Mouse (Mus musculus): ENCODE data around the gene Lhfp.
"Not testable (repeated sequence)": the region's sequence is repeated elsewhere in the genome, so short reads cannot be mapped to it uniquely, and the experiment has no call there.

Gene Lhfp

DNA sequence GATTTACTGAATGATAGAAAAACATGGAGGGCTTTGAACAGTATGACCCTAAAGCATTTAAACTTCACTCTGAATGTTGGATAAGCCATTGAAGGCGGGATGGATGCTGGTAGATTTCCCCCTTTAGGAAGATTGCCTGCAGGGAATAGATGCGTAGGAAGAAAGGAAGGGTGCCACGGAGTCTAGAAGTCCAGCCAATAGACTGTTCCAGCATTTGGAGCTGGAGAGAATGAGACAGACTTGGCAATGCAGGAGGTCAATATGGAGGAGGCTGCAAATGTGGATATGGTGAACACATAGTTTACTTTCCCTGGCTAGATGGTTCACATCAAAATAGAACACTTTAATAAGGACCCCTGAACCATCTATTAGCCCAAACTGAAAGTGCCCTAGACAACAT is 58.9 kb downstream of the Lhfp start:
- no peak for DNase-seq (ENCODE audit: low spot score in 2 of 2)

DNA sequence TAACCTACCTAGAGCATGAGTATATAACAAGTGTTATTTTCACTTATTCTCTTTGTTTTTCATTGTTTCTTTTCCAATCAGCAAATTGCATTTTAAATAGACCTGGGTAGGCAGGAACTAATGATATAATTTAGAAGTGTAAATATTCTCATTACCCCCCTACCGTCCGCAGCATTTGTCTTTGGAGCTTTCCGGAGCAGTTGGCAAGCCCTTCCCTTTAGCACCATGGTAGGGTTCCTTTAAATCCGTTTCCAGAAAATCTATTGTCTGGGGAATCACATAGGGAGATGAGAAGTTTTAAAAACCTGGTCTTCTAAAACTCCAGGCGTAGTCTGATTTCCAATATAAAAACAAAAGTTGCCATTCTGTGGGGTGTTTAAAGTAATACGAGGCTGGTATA is 59.5 kb downstream of the Lhfp start:
- DNase-seq (ENCODE audit: low spot score in 2 of 2) = no peak

DNA sequence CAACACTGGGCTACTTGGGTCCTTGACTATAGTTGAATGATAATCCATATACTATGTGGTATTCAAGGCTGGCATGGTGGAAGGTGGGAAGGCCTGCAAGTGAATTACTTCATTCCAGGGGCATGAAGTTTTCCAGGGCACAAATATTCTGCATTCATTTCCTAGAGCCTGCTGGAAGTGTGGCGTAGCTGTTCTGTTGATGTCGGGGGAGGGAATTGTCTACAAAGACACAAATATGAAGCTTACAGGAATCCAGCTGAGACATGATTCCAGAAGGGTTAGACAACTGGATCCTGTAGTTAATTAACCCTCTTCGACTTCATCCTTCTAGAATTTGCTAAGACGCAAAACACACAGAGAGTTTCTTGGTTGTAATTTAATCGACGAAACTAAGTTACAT is 60.4 kb downstream of the Lhfp start:
- DNase-seq (ENCODE audit: low spot score in 2 of 2) = no peak

DNA sequence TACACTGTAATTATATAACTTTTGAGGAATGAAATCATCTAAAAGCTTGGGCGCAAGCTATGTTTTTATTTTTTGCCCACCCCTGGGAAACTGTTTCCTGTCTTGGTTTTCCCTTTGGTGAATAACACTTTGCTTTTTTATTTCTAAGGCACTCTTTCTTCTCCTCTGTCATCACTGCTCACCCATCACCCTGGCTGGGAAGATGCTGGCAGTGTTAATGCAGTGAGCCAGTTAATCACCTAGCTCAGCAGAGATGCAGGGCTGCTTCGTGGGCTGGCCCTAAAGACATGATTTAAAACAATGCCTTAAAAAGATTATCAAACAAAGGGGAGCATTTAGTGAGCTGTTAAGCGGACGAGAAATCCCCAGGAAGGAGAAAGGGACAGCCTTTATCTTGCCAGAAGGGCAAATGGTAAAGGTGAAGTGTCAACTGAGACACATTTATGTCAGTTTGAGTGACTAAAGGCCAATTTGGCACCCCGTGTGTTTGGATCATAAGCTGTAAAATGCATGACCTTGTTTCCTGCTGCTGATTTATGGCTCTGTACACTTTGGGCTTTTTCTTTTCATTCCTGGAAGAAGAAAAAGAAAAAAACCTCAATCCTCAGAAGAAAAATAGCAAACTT is 60.9 kb downstream of the Lhfp start:
- no peak for DNase-seq (ENCODE audit: low spot score in 2 of 2)

DNA sequence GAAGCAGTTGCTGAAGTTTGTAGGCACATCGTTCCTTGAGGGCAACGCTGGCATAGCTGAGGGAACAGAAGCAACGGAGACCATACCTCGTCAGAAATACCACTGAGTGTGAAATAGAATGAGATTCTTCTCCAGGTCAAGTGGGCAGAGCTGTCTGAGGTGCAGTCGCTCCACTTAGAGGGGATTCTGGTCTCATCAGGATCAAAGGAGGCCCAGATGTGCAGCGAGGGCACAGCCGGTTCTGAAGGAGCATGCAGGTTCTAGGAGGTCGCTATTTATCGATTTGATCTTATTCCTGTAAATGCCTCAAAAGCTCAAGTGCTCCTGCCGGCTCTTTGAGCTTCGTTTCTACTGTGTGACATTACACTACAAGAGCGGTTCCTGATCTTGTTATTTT is 61.4 kb downstream of the Lhfp start:
- no peak for DNase-seq (ENCODE audit: low spot score in 2 of 2)

DNA sequence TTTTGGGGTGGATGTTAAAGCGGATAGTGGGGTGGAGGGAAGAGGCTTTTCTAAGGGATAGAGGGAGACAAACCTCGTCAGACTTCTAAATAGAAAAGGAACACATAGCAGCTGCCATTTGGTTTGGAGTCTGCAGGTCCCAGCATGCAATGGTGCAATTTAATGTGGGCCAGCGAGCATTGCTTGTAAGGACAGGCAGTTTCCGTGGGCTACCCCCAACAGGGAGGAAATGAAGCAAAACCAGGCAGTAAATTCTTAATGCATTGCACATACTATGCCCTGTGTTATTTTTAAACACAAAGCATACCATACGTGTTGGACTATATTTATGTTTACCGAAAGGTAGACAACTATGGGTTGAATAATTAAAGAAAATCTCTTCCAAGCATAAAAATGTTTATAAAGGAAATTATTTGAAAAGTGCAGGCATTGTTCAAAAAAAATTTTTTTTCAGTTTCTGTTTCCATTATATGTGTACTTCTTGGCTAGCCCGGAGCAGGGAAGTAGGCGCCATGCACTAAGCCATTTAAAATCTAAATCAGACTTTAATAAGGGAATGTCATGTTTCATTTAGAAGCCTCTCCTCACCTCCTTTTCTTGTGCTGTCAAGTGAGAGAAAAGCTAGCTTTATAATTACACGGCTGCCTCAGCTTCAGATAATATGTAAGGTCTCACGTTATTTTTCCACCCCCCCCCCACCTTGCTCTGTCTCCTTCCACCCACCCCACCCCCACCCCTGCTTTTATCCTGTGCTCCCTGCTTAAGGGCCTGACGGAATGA is 67.5 kb downstream of the Lhfp start:
- no peak for DNase-seq (ENCODE audit: low spot score in 2 of 2)

DNA sequence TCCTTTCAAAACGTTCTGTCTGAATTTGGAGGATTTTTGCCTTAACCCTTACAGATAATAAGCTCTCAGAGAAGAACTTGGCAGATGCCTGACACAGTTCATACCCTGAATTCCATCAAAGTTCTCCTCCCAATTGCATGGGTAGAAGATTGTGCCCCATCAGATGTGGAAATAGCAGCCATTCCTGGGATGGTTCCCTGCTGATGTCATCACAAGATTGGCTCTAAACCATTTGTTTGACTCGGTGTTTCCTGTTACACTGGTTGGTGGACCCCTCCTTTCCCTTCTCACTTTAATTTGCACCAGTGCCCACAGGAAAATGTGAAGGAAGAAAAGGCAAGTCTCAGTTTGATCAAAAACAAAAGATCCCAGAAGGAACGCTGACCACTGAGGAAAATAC is 68.6 kb downstream of the Lhfp start:
- no peak for DNase-seq (ENCODE audit: low spot score in 2 of 2)

DNA sequence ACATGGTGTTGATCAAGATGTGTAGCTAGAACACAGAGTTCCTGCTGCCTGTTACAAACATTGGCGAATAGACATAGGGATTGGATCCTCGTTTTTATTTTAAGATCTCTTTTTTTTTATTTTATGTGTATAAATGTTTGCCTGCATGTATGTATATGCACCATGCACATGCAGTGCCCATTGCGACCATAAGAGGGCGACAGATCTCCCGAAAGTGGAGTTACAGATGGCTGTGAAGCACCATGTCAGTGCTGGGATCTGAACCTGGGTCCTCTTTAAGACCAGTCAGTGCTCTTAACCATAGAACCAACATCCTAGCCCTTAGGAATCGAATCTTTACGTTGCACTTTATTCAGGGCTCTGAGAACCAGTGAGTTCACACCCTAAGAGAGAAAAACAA is 70.7 kb downstream of the Lhfp start:
- no peak for DNase-seq (ENCODE audit: low spot score in 2 of 2)

DNA sequence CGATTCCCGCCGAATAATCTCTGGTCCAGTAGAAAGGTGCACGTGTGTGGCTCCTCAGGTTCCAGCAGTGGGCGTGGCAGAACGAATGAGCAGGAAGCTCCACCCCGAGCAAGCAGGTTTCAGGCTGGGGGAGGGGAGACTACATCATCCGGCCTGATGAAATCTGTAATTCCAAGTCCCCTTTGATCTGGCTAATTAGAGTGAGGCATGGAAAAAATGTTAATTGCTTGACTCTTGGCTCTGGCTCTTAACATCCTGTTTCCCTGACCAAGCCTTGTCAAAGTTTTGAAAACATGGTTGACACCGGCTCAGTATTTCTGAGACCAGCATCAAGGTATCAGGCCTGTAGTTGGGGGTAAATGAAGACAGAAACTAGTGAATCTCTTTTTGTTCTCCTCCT is 77.4 kb downstream of the Lhfp start:
- DNase-seq (ENCODE audit: low spot score in 2 of 2) = not testable (repeated sequence)

DNA sequence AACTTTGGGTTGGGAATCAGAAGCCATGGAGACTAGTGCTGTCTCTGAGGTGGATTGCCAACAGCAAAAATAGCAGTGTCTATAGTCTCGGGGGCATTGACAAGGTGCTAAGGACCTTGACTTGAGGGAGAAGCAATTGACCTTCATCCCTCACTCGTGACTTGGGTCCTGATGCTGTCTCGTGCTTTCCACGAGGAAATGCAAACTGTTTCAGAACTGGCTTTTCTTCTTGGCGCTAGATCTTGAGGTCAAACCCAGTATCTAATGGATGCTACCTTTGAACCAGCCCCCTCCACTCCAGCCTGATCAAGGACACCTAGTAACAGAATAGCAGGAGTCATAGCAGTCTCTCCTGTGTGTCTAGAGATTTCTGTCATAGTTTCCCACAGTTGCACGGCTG is 78.7 kb downstream of the Lhfp start:
- DNase-seq (ENCODE audit: low spot score in 2 of 2) = no peak

DNA sequence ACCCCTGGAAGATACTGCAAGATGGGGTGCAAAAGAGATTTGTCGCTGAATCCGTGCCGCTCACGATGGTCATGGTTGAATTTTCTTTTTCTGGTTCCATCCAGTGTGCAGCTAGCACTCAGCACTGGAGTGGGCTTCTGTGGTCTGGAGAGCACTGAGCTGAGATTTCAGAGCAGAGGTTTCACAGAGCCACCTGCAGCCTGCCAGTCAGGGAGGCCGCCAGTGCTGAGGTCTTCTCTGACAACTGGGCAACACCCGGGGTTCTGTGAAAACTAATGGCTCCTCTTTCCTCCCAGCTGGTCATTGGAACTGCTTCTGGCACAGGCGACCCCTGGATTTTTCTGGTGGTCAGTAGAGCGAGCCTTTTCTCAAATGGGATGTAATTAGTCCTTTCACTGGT is 84.2 kb downstream of the Lhfp start:
- DNase-seq (ENCODE audit: low spot score in 2 of 2) = no peak

DNA sequence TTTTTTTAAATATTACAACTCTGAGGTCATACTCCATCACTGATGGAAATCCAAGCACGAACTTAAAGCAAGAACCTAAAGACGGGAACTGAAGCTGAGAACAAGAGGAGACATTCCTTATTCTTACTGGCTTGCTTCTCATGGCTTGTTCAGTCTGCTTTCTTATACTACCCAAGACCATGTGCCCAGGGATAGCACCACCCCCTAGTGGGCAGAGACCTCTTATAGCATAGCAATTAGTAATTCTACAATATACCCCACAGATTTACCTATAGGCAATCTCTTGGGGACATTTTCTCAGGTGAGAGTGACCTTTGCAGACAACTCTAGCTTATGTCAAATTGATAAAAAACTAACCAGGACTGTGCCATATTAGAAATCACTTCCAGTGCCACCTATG is 97.5 kb downstream of the Lhfp start:
- DNase-seq (ENCODE audit: low spot score in 2 of 2) = no peak

DNA sequence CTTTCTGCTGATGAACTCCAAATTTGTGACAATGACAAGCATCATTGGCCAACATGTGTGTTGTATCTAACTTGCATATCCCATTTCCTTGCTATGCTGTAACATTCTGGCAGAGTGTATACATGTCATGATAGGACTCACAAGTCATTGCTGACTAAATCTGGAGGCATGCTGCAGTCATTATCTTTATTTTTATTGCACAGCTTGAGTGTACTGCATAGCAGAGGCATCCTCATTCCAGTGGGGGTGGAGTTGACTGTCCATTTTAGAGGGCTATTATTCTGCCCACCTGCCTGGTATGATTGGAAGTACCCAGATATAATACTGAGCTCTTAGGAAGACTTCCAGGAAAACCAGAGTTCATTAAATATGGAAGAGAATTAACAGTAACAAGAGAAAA is 97.9 kb downstream of the Lhfp start:
- no peak for DNase-seq (ENCODE audit: low spot score in 2 of 2)

DNA sequence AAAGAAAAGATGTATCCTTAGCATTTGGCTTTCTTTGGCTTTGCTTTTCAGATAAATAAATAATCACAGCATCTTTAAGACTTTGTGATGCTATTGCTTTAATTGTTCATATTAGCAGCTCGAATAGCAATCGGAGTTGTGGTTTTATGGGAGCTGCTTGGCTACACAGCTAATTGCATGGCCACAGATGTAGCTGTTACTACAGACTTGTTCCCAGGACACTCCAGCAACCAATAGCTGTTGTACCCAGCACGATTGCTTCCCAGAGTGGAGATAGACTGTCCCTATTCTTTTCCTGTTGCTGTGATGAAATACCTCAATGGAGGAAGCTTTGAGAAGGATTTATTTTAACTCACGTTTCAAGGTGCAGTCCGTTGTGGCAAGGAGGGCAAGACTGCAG is 98.3 kb downstream of the Lhfp start:
- no peak for DNase-seq (ENCODE audit: low spot score in 2 of 2)

DNA sequence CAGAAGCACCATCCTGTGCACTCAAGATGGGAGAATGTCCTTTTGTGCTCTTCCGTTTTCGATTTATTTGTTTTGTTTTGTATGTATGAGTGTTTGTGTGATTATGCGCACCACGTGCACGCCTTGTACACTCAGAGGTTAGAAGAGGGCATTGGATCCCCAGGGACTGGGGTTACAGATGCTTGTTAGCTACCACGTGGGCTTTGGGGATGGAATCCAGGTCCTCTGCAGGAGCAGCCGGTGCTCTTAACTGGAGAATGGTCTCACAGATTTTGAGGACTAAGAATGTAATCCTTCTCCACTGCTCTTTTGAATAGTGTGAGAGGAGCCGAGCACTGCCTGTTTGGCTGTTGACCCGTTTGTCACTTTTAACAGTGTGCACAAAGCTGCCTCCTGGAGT is 101.2 kb downstream of the Lhfp start:
- DNase-seq (ENCODE audit: low spot score in 2 of 2) = no peak

DNA sequence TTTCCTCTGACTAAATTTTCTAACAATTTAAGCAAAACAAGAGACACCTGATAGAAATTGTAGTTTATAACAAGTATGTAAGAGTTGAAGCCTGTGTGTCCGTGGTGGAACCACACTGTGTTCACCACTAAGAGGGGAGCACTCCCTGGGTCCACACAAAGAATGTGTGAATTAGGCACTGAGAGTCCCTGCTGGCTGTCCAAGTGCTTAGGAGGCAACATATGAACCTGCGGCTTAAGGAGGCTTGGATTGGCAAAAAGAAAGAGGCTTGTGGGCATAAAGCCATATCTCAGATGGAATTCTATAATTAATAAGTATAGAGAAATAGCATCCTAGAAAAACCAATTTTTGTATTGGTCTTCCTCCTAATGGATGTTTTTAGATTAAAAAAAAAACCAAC is 104.2 kb downstream of the Lhfp start:
- DNase-seq (ENCODE audit: low spot score in 2 of 2) = no peak

DNA sequence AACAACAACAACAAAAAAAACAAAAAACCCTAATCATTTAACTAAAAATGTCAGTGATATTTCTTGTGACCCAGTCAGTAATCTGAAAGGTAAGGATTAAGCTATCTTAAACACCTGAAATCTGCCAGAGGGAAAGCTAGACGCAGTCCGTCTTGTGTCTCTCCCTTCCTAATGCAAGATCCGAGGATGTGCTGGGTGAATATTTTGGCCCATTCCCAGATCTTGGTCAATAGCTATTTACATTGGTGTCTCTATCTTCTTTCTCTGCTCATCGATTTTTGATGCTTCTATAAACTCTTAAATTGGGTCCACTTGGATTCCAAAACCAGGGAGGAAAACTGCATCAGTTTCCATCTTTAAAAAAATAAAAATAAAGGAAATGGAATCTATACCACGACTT is 104.6 kb downstream of the Lhfp start:
- DNase-seq (ENCODE audit: low spot score in 2 of 2) = no peak

DNA sequence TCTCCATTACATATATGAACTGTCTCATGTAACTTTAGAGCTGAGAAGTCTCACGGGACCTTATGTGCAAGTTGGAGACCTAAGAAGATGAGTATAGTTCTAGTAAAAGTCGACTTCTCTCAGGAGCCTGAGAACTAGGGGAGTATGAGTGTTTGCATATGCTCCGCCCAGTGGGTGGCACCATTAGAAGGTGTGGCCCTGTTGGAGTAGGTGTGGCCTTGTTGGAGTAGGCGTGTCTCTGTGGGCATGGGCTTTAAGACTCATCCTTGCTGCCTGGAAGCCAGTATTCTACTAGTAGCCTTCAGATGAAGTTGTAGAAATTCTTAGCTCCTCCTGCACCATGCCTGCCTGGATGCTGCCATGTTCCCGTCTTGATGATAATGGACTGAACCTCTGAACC is 105.7 kb downstream of the Lhfp start:
- DNase-seq (ENCODE audit: low spot score in 2 of 2) = no peak

DNA sequence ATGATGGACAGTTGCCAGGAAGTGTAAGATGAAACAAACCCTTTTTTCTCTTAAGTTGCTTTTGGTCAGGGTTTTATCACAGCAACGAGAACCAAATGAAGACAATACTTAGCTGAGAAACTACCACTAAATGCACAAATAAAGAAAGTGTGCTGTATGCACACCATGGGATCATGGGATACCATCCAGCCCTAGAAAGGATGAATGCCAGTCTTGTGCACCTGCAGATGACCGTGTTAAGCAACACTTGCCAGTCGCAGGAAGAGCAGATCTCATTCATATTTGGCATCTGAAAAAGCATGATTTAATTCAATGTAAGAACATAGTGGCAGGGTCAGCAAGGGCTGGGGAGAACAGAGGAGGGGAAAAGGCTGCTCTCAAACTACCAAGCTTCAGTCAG is 107.4 kb downstream of the Lhfp start:
- no peak for DNase-seq (ENCODE audit: low spot score in 2 of 2)

DNA sequence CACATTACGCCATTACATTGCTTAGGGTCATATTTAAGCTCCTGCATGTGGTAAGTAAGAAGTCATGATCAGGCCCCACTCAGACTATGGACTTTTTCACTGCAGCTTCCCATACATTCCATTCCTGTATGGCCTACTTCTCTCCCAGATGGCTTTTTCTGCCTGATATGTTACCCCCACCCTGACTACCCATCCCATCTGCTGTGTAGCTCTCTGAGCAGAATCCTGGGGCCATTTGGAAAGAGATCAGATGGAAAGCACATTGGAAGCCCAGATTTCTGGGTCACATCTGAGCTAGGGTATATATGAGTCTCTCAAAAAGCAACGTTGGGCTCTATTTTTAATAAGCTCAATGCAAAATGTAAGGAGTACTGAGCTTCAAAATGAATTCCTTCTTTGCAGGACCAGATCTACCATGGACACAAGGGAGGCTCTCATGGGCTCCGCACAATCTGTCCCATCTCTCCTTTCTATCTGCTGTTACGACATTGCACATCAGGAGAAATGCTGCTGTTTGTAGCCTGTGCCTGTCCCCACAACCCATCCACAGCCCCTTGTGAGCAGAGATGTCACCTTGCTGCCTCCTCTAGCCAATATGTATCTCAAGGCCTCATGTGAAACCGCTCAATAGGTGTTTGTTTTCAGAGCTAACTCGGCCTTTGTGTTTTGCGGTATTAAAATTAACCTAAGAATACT is 108.4 kb downstream of the Lhfp start:
- DNase-seq (ENCODE audit: low spot score in 2 of 2) = no peak

DNA sequence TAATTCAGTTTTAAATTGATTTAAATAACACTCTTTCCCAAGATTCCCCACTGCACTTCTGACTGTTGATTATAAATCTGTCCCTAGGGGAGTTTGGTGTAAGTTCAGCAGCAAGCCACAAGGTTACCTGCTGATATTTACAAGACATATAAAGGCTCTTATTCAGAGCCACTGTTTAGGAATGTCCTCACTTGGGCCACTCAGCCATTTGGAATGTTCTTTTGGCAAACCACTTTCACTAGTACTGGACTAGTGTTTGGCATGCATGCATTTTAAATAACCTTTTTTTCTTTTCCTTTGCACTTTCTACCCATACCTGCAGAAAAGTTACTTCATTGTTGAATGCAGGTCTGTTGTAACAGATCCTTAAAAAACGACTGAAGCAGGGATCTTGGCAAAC is 109.8 kb downstream of the Lhfp start:
- no peak for DNase-seq (ENCODE audit: low spot score in 2 of 2)

DNA sequence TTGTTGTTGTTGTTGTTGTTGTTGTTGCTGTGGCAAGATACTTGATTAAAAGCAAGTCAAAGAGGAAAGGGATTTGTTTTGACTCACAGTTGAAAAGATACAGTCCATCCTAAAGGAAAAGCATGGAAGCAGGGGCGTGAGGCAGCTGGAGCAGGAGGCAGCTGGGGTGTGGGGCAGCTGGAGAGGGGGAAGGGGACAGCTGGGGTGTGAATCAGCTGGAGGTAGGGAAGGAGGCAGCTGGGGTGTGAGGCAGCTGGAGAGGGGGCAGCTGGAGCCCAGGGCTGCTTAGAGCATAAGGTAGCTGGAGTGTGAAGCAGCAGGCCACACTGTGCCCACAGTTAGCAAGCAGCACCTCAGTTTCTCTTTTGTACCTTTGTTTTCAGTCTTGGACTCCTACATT is 110.3 kb downstream of the Lhfp start:
- DNase-seq (ENCODE audit: low spot score in 2 of 2) = no peak

DNA sequence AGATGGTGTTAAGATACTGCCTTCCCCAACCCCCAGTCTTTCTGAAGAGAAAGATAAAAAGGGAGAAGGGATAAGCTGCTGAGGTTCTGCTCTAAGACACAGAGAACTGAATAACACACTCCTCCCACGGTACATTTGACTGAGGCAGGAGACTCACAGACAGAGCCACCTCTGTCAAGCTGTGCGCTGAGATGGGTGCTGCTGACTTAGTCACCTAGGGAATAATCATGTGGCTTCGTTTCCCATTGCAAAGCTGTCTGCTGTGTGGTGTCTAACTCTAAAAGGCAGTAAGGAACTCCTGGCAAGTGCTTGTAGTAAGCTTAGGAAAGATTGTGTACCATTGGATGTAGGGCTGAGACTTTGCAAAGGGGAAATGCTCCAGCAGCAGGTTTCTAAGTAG is 120.6 kb downstream of the Lhfp start:
- DNase-seq (ENCODE audit: low spot score in 2 of 2) = no peak

Measured in frontal cortex, postnatal 14 days (tissue).